Mouse (Mus musculus): ENCODE results near the gene Msh2.

- TF ChIP-seq CTCF (IDR thresholded peaks at IDR 0.05; ENCODE audit: control insufficient read depth, insufficient read depth, low read length): no peak
- TF ChIP-seq POLR2A (IDR thresholded peaks at IDR 0.05; ENCODE audit: borderline replicate concordance, control insufficient read depth, low read depth, low read length): no peak
Observed at GRCm38 (mm10) chr17:87672677-87673286, 652 bp downstream of the Msh2 start.
